Mouse (Mus musculus): ENCODE measurements around the gene Ecel1. TPM values are rescaled to one million over a fixed set of nuclear protein-coding genes. Genes with fewer than 3 reads are reported as not detected.

Ecel1 gene
- polyA plus RNA-seq, 1 experiment = 0.06 TPM

- no peak overlapping the region for H3ac ChIP-seq (ENCODE audit: control insufficient read depth, insufficient read length)
- no peak overlapping the region for H3K4me2 ChIP-seq (ENCODE audit: low read depth)
- H3K36me3 ChIP-seq (ENCODE audit: control insufficient read depth, insufficient read depth) = no peaks in the 10 kb centered on the region
- no peak overlapping the region for H3K4me3 ChIP-seq
- no peak for TF ChIP-seq TCF12 (IDR thresholded peaks at IDR 0.05; ENCODE audit: insufficient read depth, poor library complexity, severe bottlenecking)
- no peak for TF ChIP-seq SRF (IDR thresholded peaks at IDR 0.05; ENCODE audit: control insufficient read depth, insufficient read length, low read depth)
- TF ChIP-seq REST (IDR thresholded peaks at IDR 0.05; ENCODE audit: insufficient read depth, insufficient read length) = no peak
- no peak for TF ChIP-seq POLR2A (IDR thresholded peaks at IDR 0.05; ENCODE audit: insufficient read length, low read depth)
- no peak for TF ChIP-seq TCF3 (IDR thresholded peaks at IDR 0.05; ENCODE audit: insufficient read length, low read depth)
- TF ChIP-seq MYOD1 (IDR thresholded peaks at IDR 0.05; ENCODE audit: control insufficient read depth in 1 of 3, insufficient read length in 2 of 3, low read depth in 2 of 3) = no peak
- no peak for TF ChIP-seq E2F4 (IDR thresholded peaks at IDR 0.05; ENCODE audit: insufficient read depth)
- no peak for TF ChIP-seq CEBPB (IDR thresholded peaks at IDR 0.05; ENCODE audit: insufficient read depth, poor library complexity, severe bottlenecking)
- TF ChIP-seq MAX (IDR thresholded peaks at IDR 0.05; ENCODE audit: low read depth) = no peak
- no peak for TF ChIP-seq USF1 (IDR thresholded peaks at IDR 0.05; ENCODE audit: low read depth)
- no peak for TF ChIP-seq MYOG (IDR thresholded peaks at IDR 0.05; ENCODE audit: control insufficient read depth in 1 of 3, insufficient read depth in 1 of 3, insufficient read length in 2 of 3, low read depth in 2 of 3)
- TF ChIP-seq POLR2AphosphoS2 (IDR thresholded peaks at IDR 0.05; ENCODE audit: insufficient read length, low read depth) = no peak
- H3K79me2 ChIP-seq (ENCODE audit: control insufficient read depth, insufficient read depth) = no peaks in the 10 kb centered on the region
- peaks cover 31% of the 10 kb centered on the region for H3K27me3 ChIP-seq (ENCODE audit: control insufficient read depth, insufficient read depth, insufficient read length)
Measured at GRCm38 (mm10) chr1:87164164-87164795, 8.0 kb upstream of the Ecel1 start.

DNA sequence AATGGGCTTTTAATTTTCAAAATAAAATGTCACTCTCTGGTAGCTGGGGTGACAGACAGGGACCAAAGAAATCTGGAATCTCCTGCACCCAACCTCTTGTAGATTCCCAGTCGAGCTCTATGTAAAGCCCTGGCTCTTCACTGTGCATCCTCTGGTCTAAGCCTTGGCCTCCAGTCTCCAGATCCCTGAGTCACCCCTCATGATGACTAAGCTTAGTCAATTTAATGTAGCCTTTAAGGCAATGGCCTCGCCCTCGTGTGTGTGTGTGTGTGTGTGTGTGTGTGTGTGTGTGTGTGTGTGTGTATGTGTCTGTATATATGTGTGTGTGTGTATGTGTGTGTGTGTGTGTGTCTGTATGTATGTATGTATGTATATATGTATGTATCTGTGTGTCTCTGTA lies 3.1 kb upstream of the Ecel1 start:
- H3K27me3 ChIP-seq (ENCODE audit: control insufficient read depth, insufficient read depth, insufficient read length) = peaks cover 38% of the 10 kb centered on the region
- TF ChIP-seq POLR2A (IDR thresholded peaks at IDR 0.05; ENCODE audit: insufficient read length, low read depth) = no peak
- no peak overlapping the region for H3ac ChIP-seq (ENCODE audit: control insufficient read depth, insufficient read length)
- H3K4me2 ChIP-seq (ENCODE audit: low read depth) = no peak overlapping the region
- no peaks in the 10 kb centered on the region for H3K79me2 ChIP-seq (ENCODE audit: control insufficient read depth, insufficient read depth)
- no peaks in the 10 kb centered on the region for H3K36me3 ChIP-seq (ENCODE audit: control insufficient read depth, insufficient read depth)
- no peak overlapping the region for H3K4me3 ChIP-seq

- TF ChIP-seq MYOG (IDR thresholded peaks at IDR 0.05; ENCODE audit: control insufficient read depth in 1 of 3, insufficient read depth in 1 of 3, insufficient read length in 2 of 3, low read depth in 2 of 3) = no peak
- no peak for TF ChIP-seq REST (IDR thresholded peaks at IDR 0.05; ENCODE audit: insufficient read depth, insufficient read length)
- TF ChIP-seq POLR2A (IDR thresholded peaks at IDR 0.05; ENCODE audit: insufficient read length, low read depth) = no peak
- TF ChIP-seq CEBPB (IDR thresholded peaks at IDR 0.05; ENCODE audit: insufficient read depth, poor library complexity, severe bottlenecking) = no peak
- TF ChIP-seq MAX (IDR thresholded peaks at IDR 0.05; ENCODE audit: low read depth) = no peak
- TF ChIP-seq USF1 (IDR thresholded peaks at IDR 0.05; ENCODE audit: low read depth) = no peak
- TF ChIP-seq POLR2AphosphoS2 (IDR thresholded peaks at IDR 0.05; ENCODE audit: insufficient read length, low read depth) = no peak
- TF ChIP-seq E2F4 (IDR thresholded peaks at IDR 0.05; ENCODE audit: insufficient read depth) = no peak
- TF ChIP-seq TCF3 (IDR thresholded peaks at IDR 0.05; ENCODE audit: insufficient read length, low read depth) = no peak
- no peak for TF ChIP-seq SRF (IDR thresholded peaks at IDR 0.05; ENCODE audit: control insufficient read depth, insufficient read length, low read depth)
- no peak for TF ChIP-seq TCF12 (IDR thresholded peaks at IDR 0.05; ENCODE audit: insufficient read depth, poor library complexity, severe bottlenecking)
- no peak overlapping the region for H3K4me3 ChIP-seq
- H3ac ChIP-seq (ENCODE audit: control insufficient read depth, insufficient read length) = no peak overlapping the region
- peaks cover 66% of the 10 kb centered on the region for H3K27me3 ChIP-seq (ENCODE audit: control insufficient read depth, insufficient read depth, insufficient read length)
- H3K36me3 ChIP-seq (ENCODE audit: control insufficient read depth, insufficient read depth) = no peaks in the 10 kb centered on the region
- no peak overlapping the region for H3K4me2 ChIP-seq (ENCODE audit: low read depth)
- H3K79me2 ChIP-seq (ENCODE audit: control insufficient read depth, insufficient read depth) = no peaks in the 10 kb centered on the region
Measured at GRCm38 (mm10) chr1:87155531-87156198, 656 bp downstream of the Ecel1 start.

GRCm38 (mm10) chr1:87154501-87155120 lies 1.7 kb downstream of the Ecel1 start:
- no peaks in the 10 kb centered on the region for H3K36me3 ChIP-seq (ENCODE audit: control insufficient read depth, insufficient read depth)
- no peak overlapping the region for H3K4me3 ChIP-seq
- H3K27me3 ChIP-seq (ENCODE audit: control insufficient read depth, insufficient read depth, insufficient read length) = peaks cover 73% of the 10 kb centered on the region
- TF ChIP-seq TCF3 (IDR thresholded peaks at IDR 0.05; ENCODE audit: insufficient read length, low read depth) = no peak
- no peak for TF ChIP-seq USF1 (IDR thresholded peaks at IDR 0.05; ENCODE audit: low read depth)
- no peak for TF ChIP-seq POLR2A (IDR thresholded peaks at IDR 0.05; ENCODE audit: insufficient read length, low read depth)
- TF ChIP-seq SRF (IDR thresholded peaks at IDR 0.05; ENCODE audit: control insufficient read depth, insufficient read length, low read depth) = no peak
- no peak for TF ChIP-seq POLR2AphosphoS2 (IDR thresholded peaks at IDR 0.05; ENCODE audit: insufficient read length, low read depth)
- TF ChIP-seq CEBPB (IDR thresholded peaks at IDR 0.05; ENCODE audit: insufficient read depth, poor library complexity, severe bottlenecking) = no peak
- no peak for TF ChIP-seq MYOG (IDR thresholded peaks at IDR 0.05; ENCODE audit: control insufficient read depth in 1 of 3, insufficient read depth in 1 of 3, insufficient read length in 2 of 3, low read depth in 2 of 3)
- TF ChIP-seq MAX (IDR thresholded peaks at IDR 0.05; ENCODE audit: low read depth) = no peak
- TF ChIP-seq TCF12 (IDR thresholded peaks at IDR 0.05; ENCODE audit: insufficient read depth, poor library complexity, severe bottlenecking) = no peak
- no peak for TF ChIP-seq MYOD1 (IDR thresholded peaks at IDR 0.05; ENCODE audit: control insufficient read depth in 1 of 3, insufficient read length in 2 of 3, low read depth in 2 of 3)
- no peaks in the 10 kb centered on the region for H3K79me2 ChIP-seq (ENCODE audit: control insufficient read depth, insufficient read depth)
- H3ac ChIP-seq (ENCODE audit: control insufficient read depth, insufficient read length) = no peak overlapping the region
- H3K4me2 ChIP-seq (ENCODE audit: low read depth) = no peak overlapping the region

Measured in myocyte (in vitro differentiated cells).